Mouse (Mus musculus) liver, embryonic 14.5 days (tissue): ENCODE results near the gene Gtf2ird1. TPM values are rescaled to one million over a fixed set of nuclear protein-coding genes. Genes with fewer than 3 reads are reported as not detected.
"Not testable (repeated sequence)": the region's sequence is repeated elsewhere in the genome, so short reads cannot be mapped to it uniquely, and the experiment has no call there.

Experiments used
- ATAC-seq: fragments of 200-750 bp; cut with Nextera tagmentation; 2 replicates; pipeline ENCODE4 v1.8.0; 2017; ENCODE audit warnings: moderate number of reproducible peaks, mild to moderate bottlenecking, moderate library complexity; ENCODE audit not compliant: insufficient read depth
- DNase-seq, 3 experiments: peaks; one replicate each; pipeline ENCODE4 v3.0.0-alpha.2; 2012 to 2013; ENCODE audit warnings: low read depth in 3 of 3, low spot score in 3 of 3
- H3K27ac ChIP-seq: fragments of 300-500 bp; sonication (generic); 2 replicates; pipeline ENCODE4 v1.5.1; 2014; ENCODE audit warnings: moderate library complexity, mild to moderate bottlenecking, control low read depth, inconsistent platforms
- H3K27me3 ChIP-seq: fragments of 300-500 bp; sonication (generic); 2 replicates; pipeline ENCODE4 v1.6.1; 2014; ENCODE audit warnings: mild to moderate bottlenecking, low read length, moderate library complexity; ENCODE audit not compliant: control insufficient read depth, insufficient read depth
- H3K36me3 ChIP-seq: fragments of 300-500 bp; sonication (generic); replicated peaks from 2 replicates; pipeline ENCODE4 v1.6.1; 2014; ENCODE audit warnings: low read depth; ENCODE audit not compliant: control insufficient read depth, insufficient read depth
- H3K4me1 ChIP-seq, 2 experiments: fragments of 200-500 bp in 1 of 2; fragments of 300-500 bp in 1 of 2; sonication (generic) in 1 of 2; replicated peaks; 2 replicates each; pipeline ENCODE4 v1.6.1; 2012 to 2014; ENCODE audit warnings: antibody characterized with exemption in 1 of 2, inconsistent platforms in 1 of 2, low read length in 1 of 2; ENCODE audit not compliant: control insufficient read depth in 2 of 2, insufficient read depth in 2 of 2
- H3K4me2 ChIP-seq: fragments of 300-500 bp; sonication (generic); 2 replicates; pipeline ENCODE4 v1.6.1; 2014; ENCODE audit warnings: low read depth, mild to moderate bottlenecking, control low read depth, moderate library complexity
- H3K4me3 ChIP-seq, 2 experiments: fragments of 200-500 bp in 1 of 2; fragments of 300-500 bp in 1 of 2; sonication (generic) in 1 of 2; 2 replicates each; pipeline ENCODE4 v1.5.1; 2012 to 2014; ENCODE audit warnings: low read depth in 2 of 2, low read length in 2 of 2, mild to moderate bottlenecking in 2 of 2, control low read depth in 1 of 2, inconsistent platforms in 1 of 2, moderate library complexity in 1 of 2; ENCODE audit not compliant: insufficient read depth in 1 of 2
- H3K9ac ChIP-seq: fragments of 300-500 bp; sonication (generic); replicated peaks from 2 replicates; pipeline ENCODE4 v1.6.1; 2014; ENCODE audit warnings: mild to moderate bottlenecking, control low read depth, moderate library complexity
- H3K9me3 ChIP-seq: fragments of 300-500 bp; sonication (generic); 2 replicates; pipeline ENCODE4 v1.6.1; 2016; ENCODE audit warnings: low read length, mixed read lengths; ENCODE audit not compliant: control insufficient read depth
- CTCF ChIP-seq: IDR thresholded peaks from 2 replicates; pipeline ENCODE4 v1.5.1; 2016; ENCODE audit warnings: antibody characterized with exemption, low read depth, control low read depth
- EP300 ChIP-seq: IDR thresholded peaks from 2 replicates; pipeline ENCODE4 v1.6.1; 2016; ENCODE audit warnings: antibody characterized with exemption, low read depth
- WGBS: fragments of 180-500 bp; shearing (Covaris S2); extraction: QIAGEN DNeasy Blood & Tissue Kit; methylation state at CpG from one replicate; pipeline ENCODE4 v1.1.7; 2014; ENCODE audit not compliant: insufficient replicate concordance; 5-methylcytosine and 5-hydroxymethylcytosine counted together
- polyA plus RNA-seq, 2 experiments: library from polyadenylated mRNA; depleted of rRNA in 1 of 2; stranded (reverse) in 1 of 2; unstranded in 1 of 2; fragments of >200 nt; fragmentation: Nextera tagmentation in 1 of 2; extraction: Ambion mirVana in 1 of 2; gene quantifications; 2 replicates each; pipeline versions ENCODE4 v1.2.1 to v1.2.3; 2012 to 2014

Gtf2ird1 gene
- polyA plus RNA-seq, 2 experiments = 7.5 to 8.4 TPM

- WGBS = 67% methylated on average over 10 of the region's 10 CpGs
These were observed 31.5 kb upstream of the Gtf2ird1 start for GRCm38 (mm10) chr5:134488042-134488441.

GRCm38 (mm10) chr5:134485900-134486665, 29.6 kb upstream of the Gtf2ird1 start:
- WGBS = 51% methylated on average over 13 of the region's 13 CpGs
- Histone ChIP-seq H3K4me2 (no peak overlapping the region), H3K9me3 (no peaks in the 10 kb centered on the region), H3K27me3 (no peaks in the 10 kb centered on the region), H3K27ac (no peak overlapping the region), H3K9ac (no peak overlapping the region), H3K4me1 (no peaks in the 10 kb centered on the region), H3K4me3 (no peak overlapping the region), H3K36me3 (no peaks in the 10 kb centered on the region)
- DNase-seq (peak in 2 of 3 experiments; percentile 52 to 56), ATAC-seq (peak; percentile 45; the same call in 1 of the 2 replicates)
- TF ChIP-seq EP300 = no peak
- peak; percentile 97 for TF ChIP-seq CTCF

More at GRCm38 (mm10) chr5:134488042-134488441, 31.5 kb upstream of the Gtf2ird1 start:
- Histone ChIP-seq H3K4me2 (no peak overlapping the region), H3K4me3 (no peak overlapping the region), H3K9ac (no peak overlapping the region), H3K27ac (no peak overlapping the region), H3K9me3 (no peaks in the 10 kb centered on the region), H3K4me1 (0 out of 4 replicates have a peak, but pooled peaks cover 0 to 2% of the 10 kb centered on the region in 2 experiments), H3K36me3 (no peaks in the 10 kb centered on the region), H3K27me3 (no peaks in the 10 kb centered on the region)
- no peak for TF ChIP-seq CTCF
- no peak for TF ChIP-seq EP300
- ATAC-seq (no peak), DNase-seq (no peak)

DNA sequence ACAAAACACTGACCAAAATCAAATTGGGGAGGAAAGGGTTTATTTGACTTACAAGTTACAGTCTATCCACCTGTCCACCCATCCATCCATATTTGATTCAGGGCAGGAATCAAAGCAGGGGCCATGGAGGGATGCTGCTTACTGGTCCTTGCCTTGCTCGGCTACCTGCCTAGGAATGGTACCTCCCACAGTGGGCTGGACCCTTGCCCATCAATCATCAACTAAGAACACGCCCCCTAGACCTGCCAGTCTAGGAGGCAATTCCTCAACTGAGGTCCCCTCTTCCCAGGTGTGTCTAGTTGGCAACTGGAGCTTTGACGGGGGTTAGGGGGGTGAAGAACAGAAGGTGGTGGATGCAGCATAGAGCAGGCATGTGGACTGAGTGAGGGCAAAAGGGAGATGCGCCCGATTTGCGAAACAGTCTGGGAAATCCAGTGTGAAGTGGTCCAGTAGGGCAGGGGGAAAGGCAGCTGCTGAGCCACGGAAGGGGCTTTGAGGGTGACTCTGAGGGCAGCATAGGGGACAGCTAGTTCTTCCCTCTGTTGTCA, 28.7 kb upstream of the Gtf2ird1 start:
- H3K4me1 ChIP-seq = no peaks in the 10 kb centered on the region
- H3K27me3 ChIP-seq = no peaks in the 10 kb centered on the region
- no peak for DNase-seq
- WGBS = 64% methylated on average over 7 of the region's 7 CpGs
- no peaks in the 10 kb centered on the region for H3K36me3 ChIP-seq
- H3K9ac ChIP-seq = no peak overlapping the region
- no peaks in the 10 kb centered on the region for H3K9me3 ChIP-seq
- H3K4me3 ChIP-seq = no peak overlapping the region
- no peak overlapping the region for H3K27ac ChIP-seq
- TF ChIP-seq EP300 = no peak
- no peak for TF ChIP-seq CTCF
- ATAC-seq = no peak
- H3K4me2 ChIP-seq = no peak overlapping the region

DNA sequence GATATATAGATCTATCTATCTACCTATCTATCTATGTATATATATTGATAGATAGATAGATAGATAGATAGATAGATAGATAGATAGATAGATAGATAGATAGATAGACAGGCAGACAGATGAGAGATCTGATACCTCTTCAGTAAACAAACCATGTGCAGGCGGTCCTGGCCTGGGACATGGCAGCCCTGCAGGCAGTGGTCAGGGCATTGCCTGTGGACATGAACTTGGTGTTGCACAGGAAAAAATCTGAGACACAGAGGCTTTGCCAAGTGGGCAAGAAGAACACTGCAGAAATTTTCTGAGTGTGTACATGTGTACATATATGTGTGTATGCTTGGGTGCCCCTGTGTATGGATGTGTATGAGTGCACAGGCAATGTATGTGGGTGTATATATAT, 26.8 kb upstream of the Gtf2ird1 start:
- no peak for ATAC-seq
- no peak overlapping the region for H3K4me2 ChIP-seq
- DNase-seq = no peak
- no peak overlapping the region for H3K9ac ChIP-seq
- no peaks in the 10 kb centered on the region for H3K27me3 ChIP-seq
- TF ChIP-seq EP300 = no peak
- no peak for TF ChIP-seq CTCF
- WGBS = 74% methylated on average over 1 of the region's 1 CpGs
- H3K9me3 ChIP-seq = no peaks in the 10 kb centered on the region
- no peaks in the 10 kb centered on the region for H3K36me3 ChIP-seq
- no peak overlapping the region for H3K4me3 ChIP-seq
- no peak overlapping the region for H3K27ac ChIP-seq
- H3K4me1 ChIP-seq = no peaks in the 10 kb centered on the region

- 53% methylated on average over 11 of the region's 11 CpGs for WGBS
These were observed 25.8 kb upstream of the Gtf2ird1 start for GRCm38 (mm10) chr5:134482331-134482730.

GRCm38 (mm10) chr5:134478886-134479285, 22.4 kb upstream of the Gtf2ird1 start:
- H3K4me3 ChIP-seq, ATAC-seq, H3K4me2 ChIP-seq, H3K36me3 ChIP-seq, DNase-seq, H3K27me3 ChIP-seq, H3K27ac ChIP-seq, H3K9me3 ChIP-seq, H3K4me1 ChIP-seq, H3K9ac ChIP-seq: not testable (repeated sequence)

More at GRCm38 (mm10) chr5:134482331-134482730, 25.8 kb upstream of the Gtf2ird1 start:
- H3K9me3 ChIP-seq = no peaks in the 10 kb centered on the region
- no peak for DNase-seq
- no peak overlapping the region for H3K27ac ChIP-seq
- no peak overlapping the region for H3K4me2 ChIP-seq
- no peaks in the 10 kb centered on the region for H3K27me3 ChIP-seq
- TF ChIP-seq CTCF (no peak), EP300 (no peak)
- ATAC-seq = no peak
- no peaks in the 10 kb centered on the region for H3K4me1 ChIP-seq
- no peak overlapping the region for H3K9ac ChIP-seq
- H3K36me3 ChIP-seq = no peaks in the 10 kb centered on the region
- no peak overlapping the region for H3K4me3 ChIP-seq

GRCm38 (mm10) chr5:134475686-134476085, 19.2 kb upstream of the Gtf2ird1 start:
- H3K9me3 ChIP-seq, H3K36me3 ChIP-seq, H3K27ac ChIP-seq, H3K4me2 ChIP-seq, DNase-seq, H3K9ac ChIP-seq, H3K4me3 ChIP-seq, ATAC-seq, H3K27me3 ChIP-seq, H3K4me1 ChIP-seq: not testable (repeated sequence)
- WGBS = 72% methylated on average over 7 of the region's 7 CpGs
